Mouse (Mus musculus): ENCODE results near the gene Rgs7. TPM values are rescaled to one million over a fixed set of nuclear protein-coding genes. Genes with fewer than 3 reads are reported as not detected.

Rgs7 gene
- polyA plus RNA-seq, 1 experiment = not detected

GRCm38 (mm10) chr1:175040038-175040437, 452.3 kb downstream of the Rgs7 start:
- Histone ChIP-seq H3K4me3 (ENCODE audit: low read depth, low read length) (no peak overlapping the region), H3K4me1 (ENCODE audit: control insufficient read depth, insufficient read depth, low read length) (no peaks in the 10 kb centered on the region), H3K27me3 (ENCODE audit: control insufficient read depth, insufficient read depth, low read length, poor library complexity, severe bottlenecking) (no peaks in the 10 kb centered on the region), H3K36me3 (ENCODE audit: control insufficient read depth, insufficient read depth, low read length, poor library complexity, severe bottlenecking) (no peaks in the 10 kb centered on the region), H3K27ac (ENCODE audit: insufficient read depth, low read length) (no peak overlapping the region), H3K9me3 (replicated peaks; ENCODE audit: control insufficient read depth, insufficient read depth, low read length, poor library complexity, severe bottlenecking) (peaks cover 20% of the 10 kb centered on the region), H3K9ac (ENCODE audit: low read depth, poor library complexity, severe bottlenecking) (no peak overlapping the region)
- TF ChIP-seq EP300 (IDR thresholded peaks at IDR 0.05; ENCODE audit: insufficient read depth, low read depth, low read length) (no peak), CTCF (IDR thresholded peaks at IDR 0.05; ENCODE audit: low read depth, low read length) (no peak), POLR2A (IDR thresholded peaks at IDR 0.05; ENCODE audit: insufficient read depth, low read length) (no peak)

- no peak overlapping the region for H3K27ac ChIP-seq (ENCODE audit: insufficient read depth, low read length)
- H3K9me3 ChIP-seq (replicated peaks; ENCODE audit: control insufficient read depth, insufficient read depth, low read length, poor library complexity, severe bottlenecking) = peaks cover 20% of the 10 kb centered on the region
These were observed 452.7 kb downstream of the Rgs7 start for GRCm38 (mm10) chr1:175039567-175039966.

GRCm38 (mm10) chr1:175035461-175035860, 456.8 kb downstream of the Rgs7 start:
- Histone ChIP-seq H3K9me3 (replicated peaks; ENCODE audit: control insufficient read depth, insufficient read depth, low read length, poor library complexity, severe bottlenecking) (peaks cover 10% of the 10 kb centered on the region), H3K27ac (ENCODE audit: insufficient read depth, low read length) (no peak overlapping the region), H3K4me1 (ENCODE audit: control insufficient read depth, insufficient read depth, low read length) (peaks cover under 1% of the 10 kb centered on the region), H3K9ac (ENCODE audit: low read depth, poor library complexity, severe bottlenecking) (no peak overlapping the region), H3K4me3 (ENCODE audit: low read depth, low read length) (no peak overlapping the region), H3K36me3 (ENCODE audit: control insufficient read depth, insufficient read depth, low read length, poor library complexity, severe bottlenecking) (no peaks in the 10 kb centered on the region), H3K27me3 (ENCODE audit: control insufficient read depth, insufficient read depth, low read length, poor library complexity, severe bottlenecking) (no peaks in the 10 kb centered on the region)
- TF ChIP-seq CTCF (IDR thresholded peaks at IDR 0.05; ENCODE audit: low read depth, low read length) = no peak
- TF ChIP-seq POLR2A (IDR thresholded peaks at IDR 0.05; ENCODE audit: insufficient read depth, low read length) = no peak
- TF ChIP-seq EP300 (IDR thresholded peaks at IDR 0.05; ENCODE audit: insufficient read depth, low read depth, low read length) = no peak

More at GRCm38 (mm10) chr1:175039567-175039966, 452.7 kb downstream of the Rgs7 start:
- no peak overlapping the region for H3K9ac ChIP-seq (ENCODE audit: low read depth, poor library complexity, severe bottlenecking)
- TF ChIP-seq CTCF (IDR thresholded peaks at IDR 0.05; ENCODE audit: low read depth, low read length) (no peak), EP300 (IDR thresholded peaks at IDR 0.05; ENCODE audit: insufficient read depth, low read depth, low read length) (no peak), POLR2A (IDR thresholded peaks at IDR 0.05; ENCODE audit: insufficient read depth, low read length) (no peak)
- no peaks in the 10 kb centered on the region for H3K4me1 ChIP-seq (ENCODE audit: control insufficient read depth, insufficient read depth, low read length)
- H3K4me3 ChIP-seq (ENCODE audit: low read depth, low read length) = no peak overlapping the region
- no peaks in the 10 kb centered on the region for H3K27me3 ChIP-seq (ENCODE audit: control insufficient read depth, insufficient read depth, low read length, poor library complexity, severe bottlenecking)
- H3K36me3 ChIP-seq (ENCODE audit: control insufficient read depth, insufficient read depth, low read length, poor library complexity, severe bottlenecking) = no peaks in the 10 kb centered on the region

- Histone ChIP-seq H3K9ac (ENCODE audit: low read depth, poor library complexity, severe bottlenecking) (no peak overlapping the region), H3K4me1 (ENCODE audit: control insufficient read depth, insufficient read depth, low read length) (peaks cover 2% of the 10 kb centered on the region), H3K4me3 (ENCODE audit: low read depth, low read length) (no peak overlapping the region), H3K9me3 (replicated peaks; ENCODE audit: control insufficient read depth, insufficient read depth, low read length, poor library complexity, severe bottlenecking) (no peaks in the 10 kb centered on the region), H3K27ac (ENCODE audit: insufficient read depth, low read length) (no peak overlapping the region), H3K36me3 (ENCODE audit: control insufficient read depth, insufficient read depth, low read length, poor library complexity, severe bottlenecking) (no peaks in the 10 kb centered on the region), H3K27me3 (ENCODE audit: control insufficient read depth, insufficient read depth, low read length, poor library complexity, severe bottlenecking) (no peaks in the 10 kb centered on the region; the same call in 1 of the 2 replicates)
- no peak for TF ChIP-seq POLR2A (IDR thresholded peaks at IDR 0.05; ENCODE audit: insufficient read depth, low read length)
- no peak for TF ChIP-seq CTCF (IDR thresholded peaks at IDR 0.05; ENCODE audit: low read depth, low read length)
- TF ChIP-seq EP300 (IDR thresholded peaks at IDR 0.05; ENCODE audit: insufficient read depth, low read depth, low read length) = no peak
These were observed 460.3 kb downstream of the Rgs7 start for GRCm38 (mm10) chr1:175032015-175032414.

GRCm38 (mm10) chr1:175028716-175029204, 463.5 kb downstream of the Rgs7 start:
- H3K4me3 ChIP-seq (ENCODE audit: low read depth, low read length) = peak overlapping the region; percentile 1; the same call in 1 of the 2 replicates

GRCm38 (mm10) chr1:175028267-175028666, 464.0 kb downstream of the Rgs7 start:
- H3K27me3 ChIP-seq (ENCODE audit: control insufficient read depth, insufficient read depth, low read length, poor library complexity, severe bottlenecking) = no peaks in the 10 kb centered on the region; the same call in 1 of the 2 replicates
- H3K4me1 ChIP-seq (ENCODE audit: control insufficient read depth, insufficient read depth, low read length) = peaks cover 3% of the 10 kb centered on the region
- no peak overlapping the region for H3K4me3 ChIP-seq (ENCODE audit: low read depth, low read length)
- no peak for TF ChIP-seq POLR2A (IDR thresholded peaks at IDR 0.05; ENCODE audit: insufficient read depth, low read length)
- TF ChIP-seq EP300 (IDR thresholded peaks at IDR 0.05; ENCODE audit: insufficient read depth, low read depth, low read length) = no peak
- no peak for TF ChIP-seq CTCF (IDR thresholded peaks at IDR 0.05; ENCODE audit: low read depth, low read length)
- H3K27ac ChIP-seq (ENCODE audit: insufficient read depth, low read length) = no peak overlapping the region; the same call in 1 of the 2 replicates
- H3K36me3 ChIP-seq (ENCODE audit: control insufficient read depth, insufficient read depth, low read length, poor library complexity, severe bottlenecking) = no peaks in the 10 kb centered on the region
- no peak overlapping the region for H3K9ac ChIP-seq (ENCODE audit: low read depth, poor library complexity, severe bottlenecking)
- H3K9me3 ChIP-seq (replicated peaks; ENCODE audit: control insufficient read depth, insufficient read depth, low read length, poor library complexity, severe bottlenecking) = no peaks in the 10 kb centered on the region

More at GRCm38 (mm10) chr1:175028716-175029204, 463.5 kb downstream of the Rgs7 start:
- peaks cover 3% of the 10 kb centered on the region for H3K4me1 ChIP-seq (ENCODE audit: control insufficient read depth, insufficient read depth, low read length)
- H3K36me3 ChIP-seq (ENCODE audit: control insufficient read depth, insufficient read depth, low read length, poor library complexity, severe bottlenecking) = no peaks in the 10 kb centered on the region
- peak overlapping the region; percentile 13; the same call in 1 of the 2 replicates for H3K27ac ChIP-seq (ENCODE audit: insufficient read depth, low read length)
- no peak overlapping the region for H3K9ac ChIP-seq (ENCODE audit: low read depth, poor library complexity, severe bottlenecking)
- peak; percentile 85 for TF ChIP-seq EP300 (IDR thresholded peaks at IDR 0.05; ENCODE audit: insufficient read depth, low read depth, low read length)
- no peak for TF ChIP-seq POLR2A (IDR thresholded peaks at IDR 0.05; ENCODE audit: insufficient read depth, low read length)
- H3K27me3 ChIP-seq (ENCODE audit: control insufficient read depth, insufficient read depth, low read length, poor library complexity, severe bottlenecking) = no peaks in the 10 kb centered on the region; the same call in 1 of the 2 replicates
- no peaks in the 10 kb centered on the region for H3K9me3 ChIP-seq (replicated peaks; ENCODE audit: control insufficient read depth, insufficient read depth, low read length, poor library complexity, severe bottlenecking)
